Mouse (Mus musculus) right cerebral cortex, postnatal 14 days (tissue): ENCODE measurements around the gene Gm6351.
"Not testable (repeated sequence)": the region's sequence is repeated elsewhere in the genome, so short reads cannot be mapped to it uniquely, and the experiment has no call there.

Source experiments
- DNase-seq: peaks from one replicate; pipeline ENCODE4 v3.0.0; 2022

Gene Gm6351

GRCm38 (mm10) chr5:94076085-94076484 is at the start of gene Gm6351:
Gene Gm6351 (plus strand): TSS chr5:94076385.
- not testable (repeated sequence) for DNase-seq

GRCm38 (mm10) chr5:94070445-94070844 is 5.7 kb upstream of the Gm6351 start, which contains the start of gene BC061212:
Gene BC061212 (minus strand): TSS chr5:94070545.
- not testable (repeated sequence) for DNase-seq
